Mouse (Mus musculus): Measurements from ENCODE around the gene Apol6.

GRCm38 (mm10) chr15:77076523-77076922, 32.0 kb downstream of the Apol6 start:
- TF ChIP-seq CTCF (conservative IDR thresholded peaks at IDR 0.05; ENCODE audit: insufficient read depth, insufficient read length, low read depth, low read length) (no peak), POLR2A (IDR thresholded peaks at IDR 0.05; ENCODE audit: low read depth, low read length) (no peak)
